ENCODE assay signal across 8 mouse cellular contexts in genomic region chr14:40955596-40956251, GRCm38 (mm10). TPM values are rescaled to one million over a fixed set of nuclear protein-coding genes. Genes with fewer than 3 reads are reported as not detected.
A peak's percentile ranks its signal among the peaks of the same experiment; 100 is the strongest.
DNase-seq lines count a peak whose midpoint lies in the region; ATAC-seq lines count a peak whose summit lies in the region.

No protein-coding gene starts in this region.

- 2% methylated on average over 10 of the region's 10 CpGs for WGBS in forebrain, embryonic 11.5 days
- WGBS in hindbrain, embryonic 15.5 days: 4% methylated on average over 10 of the region's 10 CpGs
- WGBS in limb, embryonic 15.5 days: 17% methylated on average over 10 of the region's 10 CpGs

- H3K9ac ChIP-seq in forebrain, embryonic 11.5 days (ENCODE audit: low read length): peak overlapping the region; percentile 65
- peak overlapping the region; percentile 32 for H3K9ac ChIP-seq in hindbrain, embryonic 15.5 days
- H3K9ac ChIP-seq in limb, embryonic 15.5 days: no peak overlapping the region

- no peak overlapping the region for H3K4me3 ChIP-seq in forebrain, embryonic 11.5 days (ENCODE audit: low read depth, low read length)
- no peak overlapping the region for H3K4me3 ChIP-seq in hindbrain, embryonic 15.5 days
- H3K4me3 ChIP-seq in limb, embryonic 15.5 days: no peak overlapping the region

- no peaks in the 10 kb centered on the region for H3K36me3 ChIP-seq in forebrain, embryonic 11.5 days (ENCODE audit: control insufficient read depth, insufficient read depth, low read length)
- no peaks in the 10 kb centered on the region for H3K36me3 ChIP-seq in hindbrain, embryonic 15.5 days
- H3K36me3 ChIP-seq in limb, embryonic 15.5 days: no peaks in the 10 kb centered on the region

- H3K27me3 ChIP-seq in forebrain, embryonic 11.5 days (ENCODE audit: control insufficient read depth, insufficient read depth, low read length): no peaks in the 10 kb centered on the region
- H3K27me3 ChIP-seq in hindbrain, embryonic 15.5 days: no peaks in the 10 kb centered on the region
- H3K27me3 ChIP-seq in limb, embryonic 15.5 days: no peaks in the 10 kb centered on the region

- H3K4me1 ChIP-seq in forebrain, embryonic 11.5 days (replicated peaks; ENCODE audit: control insufficient read depth, insufficient read depth, low read length): peaks cover 42% of the 10 kb centered on the region
- H3K4me1 ChIP-seq in hindbrain, embryonic 15.5 days (replicated peaks): peaks cover 68% of the 10 kb centered on the region
- peaks cover 83% of the 10 kb centered on the region for H3K4me1 ChIP-seq in limb, embryonic 15.5 days

- peak overlapping the region; percentile 42 for H3K4me2 ChIP-seq in forebrain, embryonic 11.5 days (ENCODE audit: low read depth, low read length, severe bottlenecking)
- H3K4me2 ChIP-seq in hindbrain, embryonic 15.5 days: peak overlapping the region; percentile 37
- H3K4me2 ChIP-seq in limb, embryonic 15.5 days: peak overlapping the region; percentile 21; the same call in 1 of the 2 replicates

- peak overlapping the region; percentile 98 for H3K27ac ChIP-seq in forebrain, embryonic 11.5 days (ENCODE audit: low read depth, low read length)
- peak overlapping the region; percentile 87 for H3K27ac ChIP-seq in hindbrain, embryonic 15.5 days (replicated peaks)
- H3K27ac ChIP-seq in limb, embryonic 15.5 days: peak overlapping the region; percentile 82

- intact Hi-C loops in gastrocnemius, postnatal 36 days (cut with DNase I): no loop called here

- H3K9me3 ChIP-seq in forebrain, embryonic 11.5 days (ENCODE audit: control insufficient read depth, low read length): no peaks in the 10 kb centered on the region
- H3K9me3 ChIP-seq in hindbrain, embryonic 15.5 days: no peaks in the 10 kb centered on the region
- H3K9me3 ChIP-seq in limb, embryonic 15.5 days: no peaks in the 10 kb centered on the region

- peak; percentile 37 for ATAC-seq in forebrain, embryonic 11.5 days (replicated peaks; ENCODE audit: low FRiP score)
- ATAC-seq in hindbrain, embryonic 15.5 days (ENCODE audit: low FRiP score, low read depth): peak; percentile 58
- ATAC-seq in limb, embryonic 15.5 days (ENCODE audit: insufficient number of reproducible peaks, low FRiP score, low TSS enrichment, low read depth): no peak

- peak; percentile 63 for DNase-seq in gastrocnemius, postnatal 10 days
- no peak for DNase-seq in gastrocnemius, postnatal 36 days
- DNase-seq in NIH3T3 (ENCODE audit: low read depth): peak; percentile 56
- DNase-seq in forebrain, embryonic 11.5 days (ENCODE audit: low spot score): peak; percentile 78
- peak; percentile 43 for DNase-seq in retina, postnatal 7 days (ENCODE audit: low read depth, low spot score)
- no peak for DNase-seq in urinary bladder, postnatal 25 days (ENCODE audit: low spot score)

RNA-seq across cellular contexts. Expression of gene Tspan14, which starts 10.9 kb away (rescaled TPM):
- 10 to 100 TPM; 17.2 to 19.1 TPM for total RNA-seq in gastrocnemius, postnatal 10 days (2021)
- 10 to 100 TPM; 11.5 to 12.1 TPM for total RNA-seq in gastrocnemius, postnatal 36 days (2021)
- 87.8 and 96.1 TPM in 2 replicates for polyA plus RNA-seq in forebrain, embryonic 11.5 days (2014; fragmentation: Nextera tagmentation; extraction: Ambion mirVana)
- polyA plus RNA-seq in hindbrain, embryonic 15.5 days (2015; fragmentation: Nextera tagmentation; extraction: Ambion mirVana): 61.1 and 61.7 TPM in 2 replicates
- polyA plus RNA-seq in limb, embryonic 15.5 days (2015; fragmentation: Nextera tagmentation; extraction: Ambion mirVana): 70.3 and 76.9 TPM in 2 replicates

RNA-seq across cellular contexts. Expression of gene Fam213a, which starts 57.9 kb away (rescaled TPM):
- total RNA-seq in gastrocnemius, postnatal 10 days (2021): 10 to 100 TPM in 1 of 2 experiments, 1 to 10 TPM in 1; 7.2 to 11.0 TPM
- total RNA-seq in gastrocnemius, postnatal 36 days (2021): 10 to 100 TPM; 13.1 to 19.1 TPM
- polyA plus RNA-seq in forebrain, embryonic 11.5 days (2014; fragmentation: Nextera tagmentation; extraction: Ambion mirVana): 54.2 and 57.9 TPM in 2 replicates
- 92.1 and 107 TPM in 2 replicates for polyA plus RNA-seq in hindbrain, embryonic 15.5 days (2015; fragmentation: Nextera tagmentation; extraction: Ambion mirVana)
- 38.0 and 39.6 TPM in 2 replicates for polyA plus RNA-seq in limb, embryonic 15.5 days (2015; fragmentation: Nextera tagmentation; extraction: Ambion mirVana)

Comparison
In these comparisons a context has a peak if more than half of its experiments do, and no peak if none do; other contexts are left out.
1. DNase-seq: peak in gastrocnemius, postnatal 10 days (single experiment), NIH3T3 (single experiment), forebrain, embryonic 11.5 days (single experiment) and retina, postnatal 7 days (single experiment); none in gastrocnemius, postnatal 36 days (0 of 2) and urinary bladder, postnatal 25 days (single experiment).
2. Peak in every context shown above with its lines, with median percentiles within 50 percentile points of each other: H3K27ac ChIP-seq and H3K4me2 ChIP-seq.